Mouse (Mus musculus) bone marrow, adult 2 months (tissue): Measurements from ENCODE around the gene Supt20.

Experiments
- CTCF ChIP-seq: fragments of 200-500 bp; IDR thresholded peaks from 2 replicates; pipeline ENCODE4 v1.5.1; 2011; ENCODE audit warnings: low read length, control low read depth; ENCODE audit not compliant: control insufficient read depth, insufficient read depth
- POLR2A ChIP-seq: fragments of 200-500 bp; IDR thresholded peaks from 2 replicates; pipeline ENCODE4 v1.6.1; 2011; ENCODE audit warnings: low read depth, mild to moderate bottlenecking, control low read depth, low read length, borderline replicate concordance; ENCODE audit not compliant: control insufficient read depth

DNA sequence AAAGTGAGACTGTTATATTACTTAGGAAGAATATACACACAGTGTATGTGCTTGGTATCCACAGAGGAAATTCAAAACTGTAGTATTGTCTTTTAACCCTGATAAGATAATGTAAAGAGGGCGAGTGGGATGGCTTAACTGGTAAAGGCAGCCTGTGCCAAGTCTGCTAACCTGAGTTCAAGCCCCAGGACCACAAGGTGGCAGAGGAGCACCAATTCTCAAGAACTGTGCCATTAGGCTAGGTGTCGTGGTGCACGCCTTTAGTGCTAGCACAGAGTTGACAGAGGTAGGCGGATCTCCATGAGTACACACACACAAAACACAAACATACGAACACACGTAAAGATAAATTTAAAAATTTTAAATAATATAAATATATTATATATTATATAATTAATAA, 23.0 kb upstream of the Supt20 start:
- peak; percentile 70 for TF ChIP-seq CTCF
- TF ChIP-seq POLR2A: no peak
